Mouse (Mus musculus) ES-Bruce4 (cell line): Measurements from ENCODE around the gene Ccdc107. TPM values are rescaled to one million over a fixed set of nuclear protein-coding genes. Genes with fewer than 3 reads are reported as not detected.

ENCODE experiments used
- H3K27ac ChIP-seq: 2 replicates; pipeline ENCODE4 v1.5.1; 2012; ENCODE audit warnings: low read length, inconsistent platforms; ENCODE audit not compliant: insufficient read depth
- H3K27me3 ChIP-seq: 2 replicates; pipeline ENCODE4 v1.6.1; 2012; ENCODE audit warnings: mild to moderate bottlenecking, low read length, inconsistent platforms; ENCODE audit not compliant: control insufficient read depth, poor library complexity, insufficient read depth, severe bottlenecking
- H3K36me3 ChIP-seq: 2 replicates; pipeline ENCODE4 v1.6.1; 2012; ENCODE audit warnings: inconsistent platforms, mild to moderate bottlenecking, low read length, moderate library complexity; ENCODE audit not compliant: control insufficient read depth, poor library complexity, insufficient read depth, severe bottlenecking
- H3K4me1 ChIP-seq: one replicate; pipeline ENCODE4 v1.8.1; 2011; ENCODE audit warnings: low read length; ENCODE audit not compliant: control insufficient read depth, insufficient read depth
- H3K4me3 ChIP-seq: 2 replicates; pipeline ENCODE4 v1.5.1; 2011; ENCODE audit warnings: low read depth, mild to moderate bottlenecking, low read length
- H3K9ac ChIP-seq: 2 replicates; pipeline ENCODE4 v1.6.1; 2012; ENCODE audit warnings: low read depth, mild to moderate bottlenecking, inconsistent platforms; ENCODE audit not compliant: poor library complexity, severe bottlenecking
- H3K9me3 ChIP-seq: replicated peaks from 2 replicates; pipeline ENCODE4 v1.6.1; 2012; ENCODE audit warnings: mild to moderate bottlenecking, low read length, inconsistent platforms; ENCODE audit not compliant: control insufficient read depth, poor library complexity, insufficient read depth, severe bottlenecking
- CTCF ChIP-seq: IDR thresholded peaks from one replicate; pipeline ENCODE4 v1.8.1; 2011; ENCODE audit warnings: low read depth, low read length
- EP300 ChIP-seq: IDR thresholded peaks from 2 replicates; pipeline ENCODE4 v1.6.1; 2011; ENCODE audit warnings: low read depth, low read length; ENCODE audit not compliant: insufficient read depth
- POLR2A ChIP-seq: IDR thresholded peaks from one replicate; pipeline ENCODE4 v1.8.1; 2011; ENCODE audit warnings: low read length; ENCODE audit not compliant: insufficient read depth
- polyA plus RNA-seq: library from polyadenylated mRNA; stranded (reverse); fragments of >200 nt; gene quantifications from 2 replicates; pipeline ENCODE4 v1.2.4, GENCODE M21; 2011; ENCODE audit warnings: low read depth; ENCODE audit not compliant: missing spikeins, insufficient read depth, insufficient read length

The Ccdc107 gene
- polyA plus RNA-seq, 1 experiment, result 16.5 TPM

DNA sequence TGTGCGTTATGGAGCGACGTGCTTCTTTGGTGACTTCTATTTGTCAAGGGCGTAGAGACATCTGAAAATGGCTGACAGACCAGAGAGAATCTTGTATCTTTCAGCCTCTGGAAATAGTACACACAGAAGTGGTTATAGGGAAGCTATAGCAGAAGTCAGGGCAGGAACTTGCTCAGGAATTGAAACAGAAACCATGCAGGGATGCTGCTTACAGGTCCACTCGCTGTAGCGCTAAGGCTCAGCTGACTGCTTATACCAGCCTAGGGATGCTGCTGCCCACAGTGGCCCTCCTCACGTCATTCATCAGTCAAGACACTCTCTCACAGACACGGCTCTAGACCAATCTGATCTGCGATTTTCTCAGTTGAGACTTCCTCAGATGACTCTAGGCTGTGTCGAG is 22.4 kb upstream of the Ccdc107 start:
- Histone ChIP-seq H3K36me3 (no peaks in the 10 kb centered on the region), H3K4me1 (no peaks in the 10 kb centered on the region), H3K4me3 (no peak overlapping the region), H3K9me3 (no peaks in the 10 kb centered on the region), H3K27ac (no peak overlapping the region), H3K9ac (no peak overlapping the region), H3K27me3 (no peaks in the 10 kb centered on the region)
- TF ChIP-seq EP300 (no peak), POLR2A (no peak), CTCF (no peak)

DNA sequence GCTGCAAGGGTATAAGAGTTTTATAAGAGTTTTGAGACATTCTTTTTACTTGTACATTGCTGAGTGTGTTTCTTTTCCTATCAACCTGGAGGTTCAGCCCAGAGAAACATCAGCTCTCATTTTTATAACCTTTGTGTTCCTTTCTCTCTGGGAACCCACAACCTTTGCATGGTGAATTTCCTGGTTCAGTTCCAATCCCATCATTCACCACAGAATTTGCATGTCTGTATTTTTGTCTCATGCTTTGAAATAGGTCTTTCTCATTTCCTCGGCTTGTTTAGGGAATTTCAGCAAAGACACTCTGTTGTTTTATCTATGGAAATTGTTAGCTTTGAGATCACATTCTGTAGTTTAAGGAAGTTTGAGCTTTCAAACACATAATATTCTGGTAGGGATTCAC is 19.1 kb upstream of the Ccdc107 start:
- H3K9ac ChIP-seq, result no peak overlapping the region
- H3K36me3 ChIP-seq, result no peaks in the 10 kb centered on the region
- H3K4me1 ChIP-seq, result no peaks in the 10 kb centered on the region

DNA sequence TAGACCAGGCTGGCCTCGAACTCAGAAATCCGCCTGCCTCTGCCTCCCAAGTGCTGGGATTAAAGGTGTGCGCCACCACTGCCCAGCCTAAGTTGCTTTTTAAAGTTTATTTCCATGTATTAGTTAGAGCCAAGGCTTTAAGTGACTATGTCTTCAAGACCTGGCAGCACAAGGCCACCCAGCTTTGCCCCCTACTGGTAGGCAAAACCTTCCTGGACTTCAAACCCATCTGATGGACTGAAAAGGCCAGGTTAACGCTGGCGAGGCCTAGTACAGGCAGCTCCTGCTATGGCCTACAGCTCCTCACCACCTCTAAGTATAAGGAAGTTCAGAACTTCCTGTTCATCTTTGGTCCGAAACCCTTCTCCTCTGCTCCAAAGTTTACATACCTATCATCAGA is 16.1 kb upstream of the Ccdc107 start:
- Histone ChIP-seq H3K4me1 (no peaks in the 10 kb centered on the region), H3K27me3 (no peaks in the 10 kb centered on the region), H3K9me3 (no peaks in the 10 kb centered on the region), H3K27ac (no peak overlapping the region), H3K9ac (no peak overlapping the region), H3K4me3 (no peak overlapping the region), H3K36me3 (no peaks in the 10 kb centered on the region)
- no peak for TF ChIP-seq POLR2A
- TF ChIP-seq CTCF, result peak; percentile 31

More for the DNA sequence above, 19.1 kb upstream of the Ccdc107 start:
- no peak overlapping the region for H3K27ac ChIP-seq
- H3K9me3 ChIP-seq, result no peaks in the 10 kb centered on the region
- H3K27me3 ChIP-seq, result no peaks in the 10 kb centered on the region
- TF ChIP-seq EP300, result no peak
- TF ChIP-seq POLR2A, result no peak
- no peak for TF ChIP-seq CTCF
- no peak overlapping the region for H3K4me3 ChIP-seq

DNA sequence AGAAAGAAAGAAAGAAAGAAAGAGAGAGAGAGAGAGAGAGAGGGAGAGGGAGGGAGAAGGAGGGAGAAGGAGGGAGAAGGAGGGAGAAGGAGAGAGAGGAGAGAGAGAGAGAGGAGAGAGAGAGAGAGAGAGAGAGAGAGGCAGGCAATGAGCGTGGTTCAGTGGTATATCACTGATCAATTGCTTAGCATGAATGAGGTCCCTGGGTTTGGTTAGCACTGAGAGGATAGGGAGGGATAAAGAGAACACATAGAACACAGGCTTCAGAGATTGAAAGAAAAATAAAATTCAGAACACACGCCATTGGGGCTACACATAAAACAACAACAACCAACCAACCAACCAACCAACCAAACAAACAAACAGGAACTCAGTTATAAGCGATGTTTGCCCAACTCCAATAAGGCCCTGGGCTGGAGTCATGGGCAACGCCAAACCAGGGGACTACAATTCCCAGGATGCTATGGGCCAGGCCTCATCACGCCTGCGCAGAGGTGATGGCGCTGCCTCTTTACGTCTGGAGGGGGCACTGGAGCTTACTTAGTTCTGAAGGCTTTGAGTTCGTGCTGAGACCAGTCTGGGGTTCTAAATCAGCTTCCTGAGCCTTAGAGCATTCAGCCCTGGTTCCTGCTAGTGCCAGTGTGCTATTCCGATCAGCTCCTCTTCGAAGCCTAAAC is 14.7 kb upstream of the Ccdc107 start:
- H3K27me3 ChIP-seq, result no peaks in the 10 kb centered on the region
- peak; percentile 55 for TF ChIP-seq POLR2A
- no peak for TF ChIP-seq EP300
- peak; percentile 43 for TF ChIP-seq CTCF
- peak overlapping the region; percentile 74 for H3K4me3 ChIP-seq
- H3K27ac ChIP-seq, result 0 out of 2 replicates have a peak overlapping the region, but pooled peaks have one; percentile 15
- no peak overlapping the region for H3K9ac ChIP-seq
- H3K4me1 ChIP-seq, result no peaks in the 10 kb centered on the region
- H3K36me3 ChIP-seq, result no peaks in the 10 kb centered on the region
- H3K9me3 ChIP-seq, result no peaks in the 10 kb centered on the region

DNA sequence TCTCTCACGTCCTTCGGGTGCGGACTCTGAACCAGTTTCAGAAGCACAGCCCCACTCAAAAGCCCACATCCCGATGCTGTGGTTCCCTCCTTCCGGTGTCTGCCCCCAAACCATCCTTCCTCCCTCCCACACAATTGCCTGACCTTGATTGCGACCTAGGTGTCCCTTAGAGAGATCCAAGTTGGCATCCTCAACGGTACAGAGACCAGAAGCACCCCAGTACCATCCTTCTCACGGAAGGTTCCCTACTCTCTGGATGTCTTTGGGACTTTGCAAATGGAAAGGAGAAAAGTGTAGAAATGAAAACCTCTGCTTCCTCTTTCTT is 14.2 kb upstream of the Ccdc107 start:
- TF ChIP-seq EP300, result no peak
- TF ChIP-seq POLR2A, result no peak
- TF ChIP-seq CTCF, result no peak
- 0 out of 2 replicates have a peak overlapping the region, but pooled peaks have one; percentile 15 for H3K27ac ChIP-seq
- H3K4me3 ChIP-seq, result peak overlapping the region; percentile 74
- no peaks in the 10 kb centered on the region for H3K36me3 ChIP-seq
- H3K9ac ChIP-seq, result no peak overlapping the region
- peaks cover 1% of the 10 kb centered on the region for H3K4me1 ChIP-seq
- no peaks in the 10 kb centered on the region for H3K9me3 ChIP-seq
- no peaks in the 10 kb centered on the region for H3K27me3 ChIP-seq

DNA sequence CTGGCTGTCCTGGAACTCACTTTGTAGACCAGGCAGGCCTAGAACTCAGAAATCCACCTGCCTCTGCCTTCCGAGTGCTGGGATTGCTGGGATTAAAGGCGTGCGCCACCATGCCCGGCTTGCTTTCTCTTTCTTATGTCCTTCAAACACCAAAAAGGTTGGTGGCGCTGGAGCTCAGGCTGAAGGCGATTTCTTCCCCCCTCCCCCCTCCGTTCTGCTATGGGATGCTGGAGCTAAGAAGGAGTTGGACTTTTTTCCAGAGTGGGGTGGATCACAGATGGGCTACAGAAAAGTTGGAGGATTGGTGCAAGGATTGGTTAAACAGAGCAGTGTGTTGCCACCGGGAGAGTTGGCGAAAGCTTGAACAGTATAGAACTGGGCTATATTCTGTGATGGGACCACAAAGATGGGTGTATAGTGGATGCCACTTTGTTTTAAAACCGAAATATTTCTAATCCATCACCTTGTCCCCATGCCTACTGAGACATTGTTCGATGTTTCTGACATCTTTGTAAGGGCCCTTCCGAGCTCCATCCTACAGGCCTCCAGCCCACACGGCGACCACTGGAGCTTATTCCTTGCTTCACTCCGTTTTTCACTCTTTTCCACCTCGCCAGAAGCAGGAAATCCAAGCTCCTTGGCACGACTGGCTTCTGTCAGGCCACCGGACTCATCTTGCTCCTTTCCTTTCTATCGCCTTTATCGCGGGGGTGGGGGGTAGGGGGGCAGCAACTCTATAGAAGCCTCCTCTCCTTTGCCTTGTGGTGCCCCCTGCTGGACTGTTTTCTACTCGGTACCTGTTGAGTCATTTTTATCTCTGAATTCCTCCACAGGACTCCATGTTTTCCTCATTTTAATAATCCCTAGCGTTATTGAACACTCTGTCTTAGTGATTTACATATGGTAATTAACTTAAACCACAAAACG is 13.5 kb upstream of the Ccdc107 start:
- no peaks in the 10 kb centered on the region for H3K27me3 ChIP-seq
- peak overlapping the region; percentile 38 for H3K9ac ChIP-seq
- peaks cover 2% of the 10 kb centered on the region for H3K4me1 ChIP-seq
- no peaks in the 10 kb centered on the region for H3K36me3 ChIP-seq
- no peaks in the 10 kb centered on the region for H3K9me3 ChIP-seq
- TF ChIP-seq POLR2A (no peak), CTCF (peak; percentile 53), EP300 (no peak)
- no peak overlapping the region for H3K27ac ChIP-seq
- peak overlapping the region; percentile 71 for H3K4me3 ChIP-seq
